Comparison of ENCODE assay signal across 31 mouse cellular contexts in the genomic region with DNA sequence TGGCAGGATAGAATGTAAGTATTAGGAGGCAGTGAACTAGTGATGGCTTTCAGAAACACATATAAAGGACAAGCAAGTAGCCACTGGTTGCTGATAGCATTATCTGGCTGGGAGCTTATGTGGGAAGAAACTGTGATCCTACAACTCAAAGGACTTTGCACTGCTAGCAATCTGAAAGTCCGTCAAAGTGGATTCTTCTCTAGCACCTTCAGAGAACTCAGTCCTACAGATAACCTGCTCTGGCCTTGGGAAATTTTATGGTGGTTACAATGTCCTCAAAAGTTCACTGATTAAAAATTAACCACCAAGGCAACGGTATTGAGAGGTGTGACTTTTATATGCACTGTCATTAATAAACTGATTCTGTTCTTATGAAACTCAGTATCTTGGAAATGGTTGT.
"Had no signal": no experiment of that assay in that cellular context is flagged by ENCODE, and none has a peak within 500 bp of the region (broad histone marks: within the 10 kb centered on the region; RNA-seq: fewer than 3 reads in every experiment).

No protein-coding gene starts in this region.

- H3K36me3 ChIP-seq: limb, embryonic 10.5 days; limb, embryonic 12.5 days; limb, embryonic 13.5 days; limb, embryonic 15.5 days; liver, embryonic 12.5 days; liver, embryonic 13.5 days; liver, embryonic 15.5 days; lung, embryonic 15.5 days; midbrain, embryonic 10.5 days; midbrain, embryonic 12.5 days; midbrain, embryonic 13.5 days; midbrain, embryonic 15.5 days; neural tube, embryonic 12.5 days had no signal

- H3K27ac ChIP-seq: limb, embryonic 10.5 days; limb, embryonic 12.5 days; limb, embryonic 13.5 days; limb, embryonic 15.5 days; liver, embryonic 12.5 days; liver, embryonic 13.5 days; liver, embryonic 14.5 days; liver, embryonic 15.5 days; lung, embryonic 15.5 days; macrophage; midbrain, embryonic 10.5 days; midbrain, embryonic 12.5 days; midbrain, embryonic 13.5 days; midbrain, embryonic 15.5 days; neural tube, embryonic 12.5 days had no signal

- H3K4me1 ChIP-seq: limb, embryonic 10.5 days; limb, embryonic 12.5 days; liver, embryonic 12.5 days; liver, embryonic 13.5 days; liver, embryonic 15.5 days; lung, embryonic 15.5 days; megakaryocyte, embryonic 14.5 days; midbrain, embryonic 10.5 days; midbrain, embryonic 12.5 days; midbrain, embryonic 13.5 days; midbrain, embryonic 15.5 days; neural tube, embryonic 12.5 days had no signal

- H3K9ac ChIP-seq: limb, embryonic 12.5 days; limb, embryonic 13.5 days; limb, embryonic 15.5 days; liver, embryonic 12.5 days; liver, embryonic 13.5 days; liver, embryonic 14.5 days; liver, embryonic 15.5 days; liver, postnatal 0 days; lung, embryonic 14.5 days; lung, embryonic 15.5 days; midbrain, embryonic 12.5 days; midbrain, embryonic 13.5 days; midbrain, embryonic 15.5 days; neural tube, embryonic 12.5 days had no signal

- H3K9me3 ChIP-seq: limb, embryonic 10.5 days; limb, embryonic 12.5 days; limb, embryonic 13.5 days; limb, embryonic 15.5 days; liver, embryonic 12.5 days; liver, embryonic 13.5 days; liver, embryonic 15.5 days; lung, embryonic 15.5 days; megakaryocyte, embryonic 14.5 days; midbrain, embryonic 10.5 days; midbrain, embryonic 12.5 days; midbrain, embryonic 13.5 days; midbrain, embryonic 15.5 days; neural tube, embryonic 12.5 days had no signal

- H3K27me3 ChIP-seq: limb, embryonic 12.5 days; limb, embryonic 13.5 days; limb, embryonic 15.5 days; liver, embryonic 12.5 days; liver, embryonic 13.5 days; liver, embryonic 15.5 days; lung, embryonic 15.5 days; megakaryocyte, embryonic 14.5 days; midbrain, embryonic 12.5 days; midbrain, embryonic 13.5 days; midbrain, embryonic 15.5 days; neural tube, embryonic 12.5 days had no signal

- H3K4me2 ChIP-seq: limb, embryonic 12.5 days; limb, embryonic 13.5 days; limb, embryonic 15.5 days; liver, embryonic 11.5 days; liver, embryonic 12.5 days; liver, embryonic 13.5 days; liver, embryonic 15.5 days; lung, embryonic 14.5 days; lung, embryonic 15.5 days; midbrain, embryonic 11.5 days; midbrain, embryonic 12.5 days; midbrain, embryonic 13.5 days; midbrain, embryonic 15.5 days; neural tube, embryonic 12.5 days had no signal

- H3K4me3 ChIP-seq: limb, embryonic 10.5 days; limb, embryonic 12.5 days; limb, embryonic 13.5 days; limb, embryonic 15.5 days; liver, embryonic 12.5 days; liver, embryonic 13.5 days; liver, embryonic 15.5 days; lung, embryonic 15.5 days; megakaryocyte, embryonic 14.5 days; midbrain, embryonic 10.5 days; midbrain, embryonic 12.5 days; midbrain, embryonic 13.5 days; midbrain, embryonic 15.5 days; myocyte; neural tube, embryonic 12.5 days had no signal

- DNase-seq: liver; liver, embryonic 13.5 days; liver, postnatal 0 days; lung, adult 18-20 months; lung, adult 2 months; lung, embryonic 14.5 days; lung, postnatal 10 days; lung, postnatal 14 days; lung, postnatal 36 days; lung, postnatal 4 days; midbrain, embryonic 14.5 days had no signal

- ATAC-seq: liver, embryonic 12.5 days; liver, postnatal 0 days; lung, postnatal 0 days; midbrain, embryonic 13.5 days; midbrain, embryonic 15.5 days; midbrain, embryonic 16.5 days had no signal
